Mouse (Mus musculus) CH12.LX (cell line): ENCODE measurements around the gene Ap4b1. TPM values are rescaled to one million over a fixed set of nuclear protein-coding genes. Genes with fewer than 3 reads are reported as not detected.

Experiments used
- DNase-seq: peaks from one replicate; pipeline ENCODE4 v3.0.0-alpha.2; 2013; ENCODE audit errors: extremely low read depth
- H3K27ac ChIP-seq: 2 replicates; pipeline ENCODE4 v1.5.1; 2012; ENCODE audit warnings: low read depth, mild to moderate bottlenecking, control low read depth, moderate library complexity; ENCODE audit not compliant: insufficient read depth
- H3K27me3 ChIP-seq: replicated peaks from 2 replicates; pipeline ENCODE3; 2012; ENCODE audit warnings: inconsistent platforms
- H3K36me3 ChIP-seq, 2 experiments: replicated peaks in 1 of 2; 2 replicates each; pipeline versions ENCODE3 to v1.6.1; 2012; ENCODE audit warnings: inconsistent platforms in 1 of 2, low read length in 1 of 2, mild to moderate bottlenecking in 1 of 2, mixed read lengths in 1 of 2, moderate library complexity in 1 of 2; ENCODE audit not compliant: control insufficient read depth in 1 of 2, insufficient read depth in 1 of 2
- H3K4me1 ChIP-seq, 2 experiments: 2 replicates each; pipeline ENCODE4 v1.6.1; 2012; ENCODE audit warnings: inconsistent platforms in 1 of 2, moderate library complexity in 1 of 2; ENCODE audit not compliant: insufficient read depth in 2 of 2, control insufficient read depth in 1 of 2
- H3K4me2 ChIP-seq: 2 replicates; pipeline ENCODE4 v1.6.1; 2012; ENCODE audit warnings: low read depth, mild to moderate bottlenecking, control low read depth; ENCODE audit not compliant: poor library complexity, insufficient read depth, severe bottlenecking
- H3K4me3 ChIP-seq, 3 experiments: fragments of 150-350 bp in 1 of 3; sonication (generic) in 1 of 3; replicated peaks in 1 of 3; 2 replicates each; pipeline versions ENCODE3 to v1.5.1; 2011 to 2012; ENCODE audit warnings: low read depth in 2 of 3, low read length in 2 of 3, mild to moderate bottlenecking in 2 of 3, moderate library complexity in 2 of 3, control low read depth in 1 of 3, improper control_type of control experiment in 1 of 3, inconsistent platforms in 1 of 3, mixed read lengths in 1 of 3; ENCODE audit not compliant: poor library complexity in 1 of 3
- H3K79me2 ChIP-seq: replicated peaks from 2 replicates; pipeline ENCODE4 v1.6.1; 2012; ENCODE audit warnings: mild to moderate bottlenecking, moderate library complexity; ENCODE audit not compliant: control insufficient read depth, poor library complexity, insufficient read depth, severe bottlenecking; ENCODE audit errors: extremely low read depth
- H3K9ac ChIP-seq: 2 replicates; pipeline ENCODE4 v1.6.1; 2012; ENCODE audit warnings: low read depth, mild to moderate bottlenecking, control low read depth, moderate library complexity; ENCODE audit not compliant: insufficient read depth
- H3K9me3 ChIP-seq: replicated peaks from 2 replicates; pipeline ENCODE3; 2012; ENCODE audit warnings: low read length, inconsistent platforms, mixed read lengths
- BHLHE40 ChIP-seq: IDR thresholded peaks from 2 replicates; pipeline ENCODE4 v1.6.1; 2011; ENCODE audit warnings: mild to moderate bottlenecking, low read depth, low read length, improper control_type of control experiment
- CHD1 ChIP-seq: IDR thresholded peaks from 2 replicates; pipeline ENCODE4 v1.6.1; 2012; ENCODE audit warnings: low read depth, low read length, improper control_type of control experiment, inconsistent platforms
- CTCF ChIP-seq, 2 experiments: IDR thresholded peaks in 1 of 2; conservative IDR thresholded peaks in 1 of 2; 2 replicates each; pipeline ENCODE4 v1.5.1; 2011 to 2012; ENCODE audit warnings: low read depth in 2 of 2, low read length in 2 of 2, improper control_type of control experiment in 1 of 2, inconsistent platforms in 1 of 2, mild to moderate bottlenecking in 1 of 2, moderate library complexity in 1 of 2
- EP300 ChIP-seq: IDR thresholded peaks from 2 replicates; pipeline ENCODE4 v1.6.1; 2011; ENCODE audit warnings: low read length, improper control_type of control experiment
- ETS1 ChIP-seq: conservative IDR thresholded peaks from 2 replicates; pipeline ENCODE4 v1.6.1; 2012; ENCODE audit warnings: low read depth, mild to moderate bottlenecking, inconsistent platforms, low read length, improper control_type of control experiment, moderate library complexity
- GABPA ChIP-seq: IDR thresholded peaks from 2 replicates; pipeline ENCODE4 v1.6.1; 2012; ENCODE audit warnings: low read depth, low read length, improper control_type of control experiment, inconsistent platforms; ENCODE audit not compliant: insufficient replicate concordance
- IRF4 ChIP-seq: IDR thresholded peaks from 2 replicates; pipeline ENCODE4 v1.6.1; 2014; ENCODE audit warnings: low read depth, mild to moderate bottlenecking, inconsistent platforms, low read length, improper control_type of control experiment
- JUN ChIP-seq: IDR thresholded peaks from 2 replicates; pipeline ENCODE4 v1.6.1; 2011; ENCODE audit warnings: low read depth, mild to moderate bottlenecking, low read length, improper control_type of control experiment, moderate library complexity; ENCODE audit not compliant: insufficient read depth
- JUND ChIP-seq: conservative IDR thresholded peaks from 2 replicates; pipeline ENCODE4 v1.6.1; 2011; ENCODE audit warnings: low read depth, low read length, improper control_type of control experiment
- KAT2A ChIP-seq: IDR thresholded peaks from 2 replicates; pipeline ENCODE4 v1.6.1; 2012; ENCODE audit warnings: low read length, improper control_type of control experiment, inconsistent platforms; ENCODE audit not compliant: insufficient replicate concordance
- MAFK ChIP-seq: IDR thresholded peaks from 2 replicates; pipeline ENCODE4 v1.6.1; 2011; ENCODE audit warnings: low read length, improper control_type of control experiment; ENCODE audit not compliant: insufficient replicate concordance
- MAX ChIP-seq: IDR thresholded peaks from 2 replicates; pipeline ENCODE4 v1.6.1; 2011; ENCODE audit warnings: low read length, improper control_type of control experiment
- MAZ ChIP-seq: IDR thresholded peaks from 2 replicates; pipeline ENCODE4 v1.6.1; 2012; ENCODE audit warnings: low read depth, mild to moderate bottlenecking, inconsistent platforms, low read length, improper control_type of control experiment, moderate library complexity
- MEF2A ChIP-seq: IDR thresholded peaks from 2 replicates; pipeline ENCODE4 v1.6.1; 2014; ENCODE audit warnings: low read depth, mild to moderate bottlenecking, inconsistent platforms, low read length, improper control_type of control experiment, borderline replicate concordance
- MXI1 ChIP-seq: IDR thresholded peaks from 2 replicates; pipeline ENCODE4 v1.6.1; 2011; ENCODE audit warnings: mild to moderate bottlenecking, low read depth, low read length, improper control_type of control experiment
- MYC ChIP-seq: IDR thresholded peaks from 2 replicates; pipeline ENCODE4 v1.6.1; 2011; ENCODE audit warnings: low read depth, mild to moderate bottlenecking, improper control_type of control experiment, low read length
- NRF1 ChIP-seq: IDR thresholded peaks from 2 replicates; pipeline ENCODE4 v1.6.1; 2014; ENCODE audit warnings: low read depth, mild to moderate bottlenecking, inconsistent platforms, low read length, improper control_type of control experiment, moderate library complexity
- RAD21 ChIP-seq: IDR thresholded peaks from 2 replicates; pipeline ENCODE4 v1.6.1; 2011; ENCODE audit warnings: low read depth, mild to moderate bottlenecking, low read length, improper control_type of control experiment, moderate library complexity
- RCOR1 ChIP-seq: conservative IDR thresholded peaks from 2 replicates; pipeline ENCODE4 v1.6.1; 2012; ENCODE audit warnings: low read depth, mild to moderate bottlenecking, inconsistent platforms, low read length, improper control_type of control experiment
- TCF12 ChIP-seq: IDR thresholded peaks from 2 replicates; pipeline ENCODE4 v1.6.1; 2014; ENCODE audit warnings: low read depth, mild to moderate bottlenecking, inconsistent platforms, low read length, improper control_type of control experiment
- ZMIZ1 ChIP-seq: IDR thresholded peaks from 2 replicates; pipeline ENCODE4 v1.6.1; 2012; ENCODE audit warnings: low read depth, mild to moderate bottlenecking, inconsistent platforms, low read length, improper control_type of control experiment
- ZNF384 ChIP-seq: IDR thresholded peaks from 2 replicates; pipeline ENCODE4 v1.6.1; 2012; ENCODE audit warnings: low read depth, low read length, improper control_type of control experiment, inconsistent platforms
- dilution Hi-C: fragments of 300-500 bp; cut with MboI; formaldehyde crosslinking; loops from 2 replicates; pipeline ENCODE4 v1.14.3; 2020; ENCODE audit warnings: low sequenced_read_pairs; ENCODE audit not compliant: extremely low pct_unique_long_range_greater_than_20kb, extremely low pct_ligation_motif_present
- in situ Hi-C: fragments of 300-500 bp; cut with MboI; formaldehyde crosslinking; loops from 3 replicates; pipeline ENCODE4 v1.14.3; 2019; ENCODE audit warnings: low sequenced_read_pairs, low pct_ligation_motif_present, low pct_unique_long_range_greater_than_20kb, mixed read lengths
- polyA plus RNA-seq: library from polyadenylated mRNA; unstranded; fragments of >175 nt; gene quantifications from 2 replicates; pipeline ENCODE4 v1.2.1, GENCODE M21; 2012; ENCODE audit warnings: low read depth; ENCODE audit not compliant: insufficient read length
- total RNA-seq, 2 experiments: library from RNA; depleted of rRNA; stranded (reverse); fragments of 300-350 nt in 1 of 2; fragments of >200 nt in 1 of 2; gene quantifications; 2 replicates each; pipeline ENCODE4 v1.2.3; 2012 to 2014

Gene Ap4b1
- total and polyA plus RNA-seq, 3 experiments, result 19.8 to 31.9 (median 23.1) TPM

GRCm38 (mm10) chr3:103862721-103863220 is 53.5 kb downstream of the Ap4b1 start:
- H3K4me2 ChIP-seq, result peak overlapping the region; percentile 69
- peaks cover 7 to 20% of the 10 kb centered on the region in 2 experiments for H3K36me3 ChIP-seq
- peak overlapping the region; percentile 70 for H3K27ac ChIP-seq
- DNase-seq, result no peak
- dilution Hi-C loops, result no loop called here
- in situ Hi-C loops, result no loop called here
- TF ChIP-seq IRF4, result 0 out of 2 replicates have a peak, but pooled peaks have one; percentile 22
- 0 out of 2 replicates have a peak, but pooled peaks have one; percentile 4 for TF ChIP-seq MAZ
- no peak for TF ChIP-seq KAT2A
- TF ChIP-seq EP300, result peak; percentile 42
- TF ChIP-seq, all 38 proteins: peak for 3
- H3K27me3 ChIP-seq, result no peaks in the 10 kb centered on the region
- peaks cover 9 to 39% of the 10 kb centered on the region in 2 experiments for H3K4me1 ChIP-seq
- H3K9me3 ChIP-seq, result no peaks in the 10 kb centered on the region
- H3K9ac ChIP-seq, result peak overlapping the region; percentile 64
- H3K4me3 ChIP-seq, result peak overlapping the region; percentile 39 to 77 (median 47)
- peaks cover 66% of the 10 kb centered on the region for H3K79me2 ChIP-seq

- TF ChIP-seq ZNF384 (peak; percentile 77), EP300 (no peak), RAD21 (no peak)
- TF ChIP-seq, all 38 proteins: peak for 1
Measured at GRCm38 (mm10) chr3:103864200-103864599, 54.9 kb downstream of the Ap4b1 start.

GRCm38 (mm10) chr3:103867424-103867971 is 58.2 kb downstream of the Ap4b1 start:
- Histone ChIP-seq H3K9me3 (peaks cover 4% of the 10 kb centered on the region), H3K27ac (peak overlapping the region; percentile 95)
- dilution Hi-C loops, result no loop called here
- TF ChIP-seq MAFK (no peak), CHD1 (peak; percentile 99), CTCF (conservative IDR thresholded peaks at IDR 0.05 in 1 of 2, IDR thresholded peaks at IDR 0.05 in 1 of 2; ENCODE audit: low read depth in 2 of 2, low read length in 2 of 2) (no peak), IRF4 (peak; percentile 82), ZMIZ1 (no peak), BHLHE40 (peak; percentile 87), TCF12 (peak; percentile 58; the same call in 1 of the 2 replicates), MXI1 (no peak), ZNF384 (peak; percentile 64), JUND (peak; percentile 69; the same call in 1 of the 2 replicates), RCOR1 (peak; percentile 39; the same call in 1 of the 2 replicates), ETS1 (peak; percentile 59; the same call in 1 of the 2 replicates), GABPA (no peak), JUN (0 out of 2 replicates have a peak, but pooled peaks have one; percentile 29), EP300 (peak; percentile 92), NRF1 (no peak), MYC (peak; percentile 74), MAX (no peak), MEF2A (peak; percentile 77; the same call in 1 of the 2 replicates)

More at GRCm38 (mm10) chr3:103864200-103864599, 54.9 kb downstream of the Ap4b1 start:
- H3K9ac ChIP-seq, result peak overlapping the region; percentile 81
- H3K9me3 ChIP-seq, result no peaks in the 10 kb centered on the region
- dilution Hi-C loops, result no loop called here
- no peak for DNase-seq
- H3K79me2 ChIP-seq, result peaks cover 77% of the 10 kb centered on the region
- in situ Hi-C loops, result no loop called here
- H3K4me2 ChIP-seq, result peak overlapping the region; percentile 52
- H3K4me1 ChIP-seq, result peaks cover 13 to 48% of the 10 kb centered on the region in 2 experiments
- H3K36me3 ChIP-seq, result peaks cover 10 to 24% of the 10 kb centered on the region in 2 experiments
- H3K27ac ChIP-seq, result peak overlapping the region; percentile 67
- no peaks in the 10 kb centered on the region for H3K27me3 ChIP-seq
- H3K4me3 ChIP-seq, result peak overlapping the region; percentile 25 to 26 (median 26)

More at GRCm38 (mm10) chr3:103867424-103867971, 58.2 kb downstream of the Ap4b1 start:
- in situ Hi-C loops, result no loop called here
- Histone ChIP-seq H3K4me1 (peaks cover 23 to 79% of the 10 kb centered on the region in 2 experiments), H3K4me3 (peak overlapping the region in 2 of 3 experiments; percentile 13 to 38), H3K9ac (peak overlapping the region; percentile 71), H3K27me3 (no peaks in the 10 kb centered on the region), H3K4me2 (peak overlapping the region; percentile 26), H3K36me3 (peaks cover 25 to 49% of the 10 kb centered on the region in 2 experiments), H3K79me2 (peaks cover 79% of the 10 kb centered on the region)
- peak; percentile 73 for DNase-seq
